Mouse (Mus musculus): Measurements from ENCODE around the gene Pfn3. TPM values are rescaled to one million over a fixed set of nuclear protein-coding genes. Genes with fewer than 3 reads are reported as not detected.
A peak's percentile ranks its signal among the peaks of the same experiment; 100 is the strongest.

Pfn3 gene
- polyA plus RNA-seq, 1 experiment from 2014 or later: not detected

DNA sequence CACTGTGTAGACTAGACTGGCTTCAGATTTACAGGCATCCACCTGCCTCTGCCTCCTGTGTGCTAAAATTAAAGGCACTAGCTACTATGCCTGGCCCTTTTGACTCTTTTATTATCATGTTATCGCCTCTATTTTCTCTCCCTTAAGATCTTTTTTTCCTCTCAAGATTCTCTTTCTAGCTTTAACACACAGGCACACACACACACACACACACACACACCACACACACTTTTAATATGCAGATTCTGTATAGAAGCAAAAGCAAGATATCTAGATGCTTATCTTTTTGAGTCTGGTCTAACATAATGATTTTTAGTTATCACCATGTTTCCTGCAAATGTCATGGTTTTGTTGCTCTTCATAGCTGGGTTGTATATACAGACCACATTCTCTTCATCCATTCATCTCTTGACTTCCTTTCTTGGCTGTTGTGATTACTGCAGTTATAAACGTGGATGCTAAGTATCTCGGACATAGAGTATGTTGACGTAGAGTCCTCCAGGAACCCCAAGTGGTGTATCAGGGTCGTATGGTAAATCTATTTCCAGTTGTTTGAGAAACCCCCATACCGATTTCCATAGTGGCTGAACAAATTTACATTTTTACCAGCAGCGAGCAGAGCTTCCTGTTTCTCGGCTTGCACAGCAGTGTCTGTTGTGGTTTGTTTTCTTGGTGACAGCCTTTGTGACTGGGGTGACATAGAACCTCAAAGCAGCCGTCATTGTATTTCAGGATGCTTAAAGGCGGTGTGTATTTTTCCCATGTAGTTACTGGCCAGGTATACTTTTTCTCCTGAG lies 17.1 kb upstream of the Pfn3 start:
- Histone ChIP-seq H3K4me3 (ENCODE audit: low read length) (no peak overlapping the region), H3K9ac (ENCODE audit: low read length) (no peak overlapping the region), H3K27ac (ENCODE audit: low read length) (no peak overlapping the region), H3K36me3 (ENCODE audit: control insufficient read depth, insufficient read depth, low read length) (no peaks in the 10 kb centered on the region), H3K27me3 (ENCODE audit: control insufficient read depth, insufficient read depth, low read depth, low read length) (no peaks in the 10 kb centered on the region), H3K4me1 (replicated peaks; ENCODE audit: control insufficient read depth, insufficient read depth, low read length) (no peaks in the 10 kb centered on the region), H3K4me2 (ENCODE audit: low read depth, low read length) (no peak overlapping the region), H3K9me3 (ENCODE audit: control insufficient read depth, low read length) (peaks cover 4% of the 10 kb centered on the region; the same call in 1 of the 2 replicates)
- no peak for ATAC-seq (ENCODE audit: low read depth)
- WGBS: 56% methylated on average over 10 of the region's 10 CpGs

GRCm38 (mm10) chr13:55430566-55430965 lies 15.5 kb upstream of the Pfn3 start:
- H3K27ac ChIP-seq (ENCODE audit: low read length): no peak overlapping the region
- H3K4me1 ChIP-seq (replicated peaks; ENCODE audit: control insufficient read depth, insufficient read depth, low read length): no peaks in the 10 kb centered on the region
- 76% methylated on average over 2 of the region's 2 CpGs for WGBS
- H3K36me3 ChIP-seq (ENCODE audit: control insufficient read depth, insufficient read depth, low read length): no peaks in the 10 kb centered on the region
- H3K4me3 ChIP-seq (ENCODE audit: low read length): no peak overlapping the region
- ATAC-seq (ENCODE audit: low read depth): no peak
- peaks cover 4% of the 10 kb centered on the region; the same call in 1 of the 2 replicates for H3K9me3 ChIP-seq (ENCODE audit: control insufficient read depth, low read length)
- H3K9ac ChIP-seq (ENCODE audit: low read length): no peak overlapping the region
- no peaks in the 10 kb centered on the region for H3K27me3 ChIP-seq (ENCODE audit: control insufficient read depth, insufficient read depth, low read depth, low read length)
- no peak overlapping the region for H3K4me2 ChIP-seq (ENCODE audit: low read depth, low read length)

DNA sequence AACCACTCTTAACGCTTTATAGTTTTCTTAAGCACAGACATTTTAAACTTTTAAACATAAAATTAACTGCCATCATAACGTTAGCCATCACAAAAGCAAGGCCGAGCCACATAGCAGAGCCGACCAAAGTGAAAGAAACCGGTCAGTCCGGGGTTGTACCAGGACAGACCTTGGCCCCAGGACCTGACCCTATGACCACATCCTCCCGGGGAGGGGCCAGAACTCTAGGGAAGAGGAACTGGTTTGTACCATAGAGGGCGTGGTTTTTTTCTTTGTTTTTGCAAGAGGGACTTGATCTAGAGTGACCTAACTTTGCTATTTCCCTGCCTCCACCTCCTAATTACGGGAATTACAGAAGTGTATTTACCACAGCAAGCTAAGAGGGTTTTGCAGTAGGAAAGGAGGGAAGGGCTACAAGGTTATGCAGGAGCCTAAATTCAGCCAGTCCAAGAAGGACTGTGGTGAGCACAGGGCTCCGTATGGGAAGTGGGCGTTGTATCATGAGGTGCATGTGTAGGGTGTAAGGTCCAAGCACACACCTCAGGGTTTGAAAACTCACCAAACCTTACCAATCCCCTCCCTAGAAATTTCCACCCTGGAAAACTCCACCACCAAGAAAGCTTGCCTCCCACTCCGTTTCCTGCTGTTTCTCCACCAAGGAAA lies 14.3 kb upstream of the Pfn3 start:
- H3K36me3 ChIP-seq (ENCODE audit: control insufficient read depth, insufficient read depth, low read length): no peaks in the 10 kb centered on the region
- no peak overlapping the region for H3K27ac ChIP-seq (ENCODE audit: low read length)
- no peak overlapping the region for H3K9ac ChIP-seq (ENCODE audit: low read length)
- no peaks in the 10 kb centered on the region for H3K27me3 ChIP-seq (ENCODE audit: control insufficient read depth, insufficient read depth, low read depth, low read length)
- WGBS: 62% methylated on average over 12 of the region's 12 CpGs
- H3K4me2 ChIP-seq (ENCODE audit: low read depth, low read length): no peak overlapping the region
- H3K4me3 ChIP-seq (ENCODE audit: low read length): no peak overlapping the region
- H3K9me3 ChIP-seq (ENCODE audit: control insufficient read depth, low read length): peaks cover 4% of the 10 kb centered on the region; the same call in 1 of the 2 replicates
- ATAC-seq (ENCODE audit: low read depth): no peak
- H3K4me1 ChIP-seq (replicated peaks; ENCODE audit: control insufficient read depth, insufficient read depth, low read length): no peaks in the 10 kb centered on the region

DNA sequence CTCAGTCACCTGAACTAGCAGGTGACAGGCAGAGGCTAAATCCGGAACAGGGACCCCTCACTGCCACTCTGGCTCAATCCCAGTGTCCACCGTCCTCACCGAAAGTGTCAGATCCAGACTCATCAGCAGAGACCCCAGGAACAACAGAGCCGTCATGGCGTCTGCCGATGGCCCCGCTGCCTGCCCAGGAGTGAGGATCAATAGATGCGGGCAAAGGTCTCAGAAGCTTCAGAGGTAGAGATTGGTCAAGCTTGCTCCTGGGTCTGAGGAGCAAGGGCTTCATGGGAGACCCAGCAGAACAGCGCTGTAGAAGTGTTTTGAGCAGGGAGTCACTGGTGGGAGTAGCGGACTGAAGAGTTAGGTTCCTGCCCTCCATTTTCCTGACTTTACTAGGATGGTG lies 11.6 kb upstream of the Pfn3 start, which contains the start of gene F12:
Gene F12 (minus strand): TSS at position 181 of the 400 bp plus-strand sequence.
- H3K27ac ChIP-seq (ENCODE audit: low read length): no peak within 1 kb of the TSS
- ATAC-seq (ENCODE audit: low read depth): no peak

GRCm38 (mm10) chr13:55420933-55421800 lies 6.1 kb upstream of the Pfn3 start:
- peaks cover 36% of the 10 kb centered on the region for H3K27me3 ChIP-seq (ENCODE audit: control insufficient read depth, insufficient read depth, low read depth, low read length)
- 9% methylated on average over 35 of the region's 35 CpGs for WGBS

More for the DNA sequence above, 11.6 kb upstream of the Pfn3 start, which contains the start of gene F12:
- Histone ChIP-seq H3K4me3 (ENCODE audit: low read length) (no peak within 1 kb of the TSS), H3K36me3 (ENCODE audit: control insufficient read depth, insufficient read depth, low read length) (no peaks in the 10 kb centered on the region), H3K4me1 (replicated peaks; ENCODE audit: control insufficient read depth, insufficient read depth, low read length) (no peaks in the 10 kb centered on the region), H3K9ac (ENCODE audit: low read length) (no peak within 1 kb of the TSS), H3K27me3 (ENCODE audit: control insufficient read depth, insufficient read depth, low read depth, low read length) (peaks cover 3% of the 10 kb centered on the region), H3K9me3 (ENCODE audit: control insufficient read depth, low read length) (no peaks in the 10 kb centered on the region), H3K4me2 (ENCODE audit: low read depth, low read length) (no peak within 1 kb of the TSS)
- 88% methylated on average over 10 of the region's 10 CpGs for WGBS

GRCm38 (mm10) chr13:55420018-55420932 lies 5.2 kb upstream of the Pfn3 start:
- no peak for ATAC-seq (ENCODE audit: low read depth)
- Histone ChIP-seq H3K27me3 (ENCODE audit: control insufficient read depth, insufficient read depth, low read depth, low read length) (peaks cover 36% of the 10 kb centered on the region), H3K4me3 (ENCODE audit: low read length) (peak overlapping the region; percentile 23; the same call in 1 of the 2 replicates), H3K27ac (ENCODE audit: low read length) (no peak overlapping the region), H3K4me2 (ENCODE audit: low read depth, low read length) (peak overlapping the region; percentile 55), H3K36me3 (ENCODE audit: control insufficient read depth, insufficient read depth, low read length) (no peaks in the 10 kb centered on the region), H3K9ac (ENCODE audit: low read length) (0 out of 2 replicates have a peak overlapping the region, but pooled peaks have one; percentile 44), H3K4me1 (replicated peaks; ENCODE audit: control insufficient read depth, insufficient read depth, low read length) (peaks cover 9% of the 10 kb centered on the region; the same call in 1 of the 2 replicates), H3K9me3 (ENCODE audit: control insufficient read depth, low read length) (no peaks in the 10 kb centered on the region)
- 25% methylated on average over 51 of the region's 51 CpGs for WGBS

More at GRCm38 (mm10) chr13:55420933-55421800, 6.1 kb upstream of the Pfn3 start:
- Histone ChIP-seq H3K4me2 (ENCODE audit: low read depth, low read length) (peak overlapping the region; percentile 55), H3K4me3 (ENCODE audit: low read length) (peak overlapping the region; percentile 23), H3K4me1 (replicated peaks; ENCODE audit: control insufficient read depth, insufficient read depth, low read length) (peaks cover 9% of the 10 kb centered on the region; the same call in 1 of the 2 replicates), H3K9me3 (ENCODE audit: control insufficient read depth, low read length) (no peaks in the 10 kb centered on the region), H3K27ac (ENCODE audit: low read length) (no peak overlapping the region), H3K9ac (ENCODE audit: low read length) (peak overlapping the region; percentile 44; the same call in 1 of the 2 replicates), H3K36me3 (ENCODE audit: control insufficient read depth, insufficient read depth, low read length) (no peaks in the 10 kb centered on the region)
- ATAC-seq (ENCODE audit: low read depth): peak; percentile 74

GRCm38 (mm10) chr13:55419142-55419541 lies 4.1 kb upstream of the Pfn3 start:
- H3K27ac ChIP-seq (ENCODE audit: low read length): no peak overlapping the region
- no peaks in the 10 kb centered on the region for H3K36me3 ChIP-seq (ENCODE audit: control insufficient read depth, insufficient read depth, low read length)
- no peaks in the 10 kb centered on the region for H3K9me3 ChIP-seq (ENCODE audit: control insufficient read depth, low read length)
- no peak overlapping the region for H3K4me3 ChIP-seq (ENCODE audit: low read length)
- 71% methylated on average over 5 of the region's 5 CpGs for WGBS
- peaks cover 14% of the 10 kb centered on the region for H3K4me1 ChIP-seq (replicated peaks; ENCODE audit: control insufficient read depth, insufficient read depth, low read length)
- peaks cover 43% of the 10 kb centered on the region for H3K27me3 ChIP-seq (ENCODE audit: control insufficient read depth, insufficient read depth, low read depth, low read length)
- no peak overlapping the region for H3K9ac ChIP-seq (ENCODE audit: low read length)
- no peak overlapping the region for H3K4me2 ChIP-seq (ENCODE audit: low read depth, low read length)
- no peak for ATAC-seq (ENCODE audit: low read depth)

GRCm38 (mm10) chr13:55418004-55418403 lies 3.0 kb upstream of the Pfn3 start:
- Histone ChIP-seq H3K27ac (ENCODE audit: low read length) (no peak overlapping the region), H3K9me3 (ENCODE audit: control insufficient read depth, low read length) (no peaks in the 10 kb centered on the region), H3K27me3 (ENCODE audit: control insufficient read depth, insufficient read depth, low read depth, low read length) (peaks cover 45% of the 10 kb centered on the region), H3K4me1 (replicated peaks; ENCODE audit: control insufficient read depth, insufficient read depth, low read length) (peaks cover 14% of the 10 kb centered on the region), H3K4me3 (ENCODE audit: low read length) (no peak overlapping the region), H3K9ac (ENCODE audit: low read length) (no peak overlapping the region), H3K4me2 (ENCODE audit: low read depth, low read length) (no peak overlapping the region), H3K36me3 (ENCODE audit: control insufficient read depth, insufficient read depth, low read length) (no peaks in the 10 kb centered on the region)
- WGBS: 7% methylated on average over 12 of the region's 12 CpGs
- peak; percentile 68 for ATAC-seq (ENCODE audit: low read depth)

Measured in lung, embryonic 16.5 days (tissue).